Comparison of ENCODE assay signal across 8 mouse cellular contexts in the genomic region with DNA sequence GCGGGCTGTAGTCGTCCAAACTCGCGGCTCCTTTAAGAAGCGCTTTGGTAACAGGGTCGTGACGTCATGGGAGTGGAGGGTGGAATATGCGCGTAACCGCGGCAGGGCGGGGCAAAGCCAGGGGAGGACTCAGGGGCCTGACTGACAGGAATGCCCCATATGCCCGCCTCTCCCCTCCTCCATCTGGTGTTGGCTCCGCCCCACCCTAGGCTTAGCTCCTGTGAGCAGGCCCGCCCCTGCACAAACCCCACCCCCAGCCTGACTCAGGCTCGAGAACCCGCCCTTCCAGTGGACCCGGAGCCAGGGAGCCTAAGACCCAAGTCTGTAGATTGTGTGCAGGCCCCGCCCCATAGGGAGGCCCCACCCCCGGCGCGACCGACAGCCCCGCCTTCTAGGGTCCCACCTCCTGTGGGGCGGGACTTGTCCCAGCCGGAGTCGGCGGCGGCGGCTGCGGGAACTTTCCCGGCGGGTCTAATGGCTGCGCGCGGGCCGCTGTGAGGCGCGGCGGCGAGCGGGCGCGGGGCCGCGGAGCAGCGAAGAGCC. TPM values are rescaled to one million over a fixed set of nuclear protein-coding genes. Genes with fewer than 3 reads are reported as not detected.
DNase-seq lines count a peak whose midpoint lies in the region; ATAC-seq and TF ChIP-seq lines count a peak whose summit lies in the region.

A gene (plus strand): TSS at position 440 of the 543 bp plus-strand sequence.

- no peaks in the 10 kb centered on the region for H3K27me3 ChIP-seq in embryonic facial prominence, embryonic 15.5 days
- no peaks in the 10 kb centered on the region for H3K27me3 ChIP-seq in limb, embryonic 14.5 days (ENCODE audit: control insufficient read depth, insufficient read depth, low read length)
- no peaks in the 10 kb centered on the region for H3K27me3 ChIP-seq in midbrain, postnatal 0 days (ENCODE audit: insufficient read depth, low read length)

- peaks cover 4% of the 10 kb centered on the region for H3K4me1 ChIP-seq in bone marrow, adult 2 months (ENCODE audit: control insufficient read depth, insufficient read depth, low read length)
- peaks cover 50% of the 10 kb centered on the region for H3K4me1 ChIP-seq in embryonic facial prominence, embryonic 15.5 days
- peaks cover 37% of the 10 kb centered on the region for H3K4me1 ChIP-seq in limb, embryonic 14.5 days (ENCODE audit: control insufficient read depth, insufficient read depth, low read length)
- peaks cover 13% of the 10 kb centered on the region for H3K4me1 ChIP-seq in midbrain, postnatal 0 days (ENCODE audit: insufficient read depth, low read length)

- H3K9ac ChIP-seq in embryonic facial prominence, embryonic 15.5 days = peak within 1 kb of the TSS; percentile 90
- peak within 1 kb of the TSS; percentile 96 for H3K9ac ChIP-seq in limb, embryonic 14.5 days (ENCODE audit: low read depth, low read length, severe bottlenecking)
- H3K9ac ChIP-seq in midbrain, postnatal 0 days (replicated peaks; ENCODE audit: low read length, poor library complexity, severe bottlenecking) = peak within 1 kb of the TSS; percentile 86

- no peaks in the 10 kb centered on the region for H3K36me3 ChIP-seq in embryonic facial prominence, embryonic 15.5 days
- H3K36me3 ChIP-seq in limb, embryonic 14.5 days (ENCODE audit: control insufficient read depth, insufficient read depth, low read length) = no peaks in the 10 kb centered on the region
- H3K36me3 ChIP-seq in midbrain, postnatal 0 days (ENCODE audit: insufficient read depth, low read length) = no peaks in the 10 kb centered on the region

- H3K27ac ChIP-seq in bone marrow, adult 2 months (ENCODE audit: control insufficient read depth, insufficient read depth, low read depth, low read length, poor library complexity) = peak within 1 kb of the TSS; percentile 92
- H3K27ac ChIP-seq in embryonic facial prominence, embryonic 15.5 days (replicated peaks) = peak within 1 kb of the TSS; percentile 89
- peak within 1 kb of the TSS; percentile 90 for H3K27ac ChIP-seq in limb, embryonic 14.5 days (replicated peaks; ENCODE audit: low read depth, low read length)
- peak within 1 kb of the TSS; percentile 77 for H3K27ac ChIP-seq in midbrain, postnatal 0 days (ENCODE audit: low read depth, low read length)

- H3K9me3 ChIP-seq in embryonic facial prominence, embryonic 15.5 days (replicated peaks) = no peaks in the 10 kb centered on the region
- H3K9me3 ChIP-seq in limb, embryonic 14.5 days (ENCODE audit: control insufficient read depth, low read length) = no peaks in the 10 kb centered on the region
- H3K9me3 ChIP-seq in midbrain, postnatal 0 days (ENCODE audit: low read length) = no peaks in the 10 kb centered on the region

- H3K4me2 ChIP-seq in embryonic facial prominence, embryonic 15.5 days (replicated peaks) = peak within 1 kb of the TSS; percentile 74
- H3K4me2 ChIP-seq in limb, embryonic 14.5 days (replicated peaks; ENCODE audit: low read depth, low read length, severe bottlenecking) = peak within 1 kb of the TSS; percentile 58
- peak within 1 kb of the TSS; percentile 73 for H3K4me2 ChIP-seq in midbrain, postnatal 0 days (ENCODE audit: low read depth, low read length, poor library complexity, severe bottlenecking)

- DNase-seq in 416B (ENCODE audit: low read depth) = peak; percentile 100
- peak; percentile 98 for DNase-seq in heart, adult 8-10 months (ENCODE audit: low spot score)
- DNase-seq in kidney, adult 9 months = peak; percentile 99
- DNase-seq in limb, embryonic 14.5 days (ENCODE audit: low spot score) = peak; percentile 99
- peak; percentile 100 for DNase-seq in midbrain, postnatal 0 days (ENCODE audit: low spot score)
- peak; percentile 96 to 98 for DNase-seq in spleen, postnatal 14 days (ENCODE audit: low spot score in 2 of 2)

- TF ChIP-seq CTCF in bone marrow, adult 2 months (IDR thresholded peaks at IDR 0.05; ENCODE audit: control insufficient read depth, insufficient read depth, low read length) = no peak
- no peak for TF ChIP-seq CTCF in midbrain, postnatal 0 days (IDR thresholded peaks at IDR 0.05)

- peak; percentile 19; the same call in 1 of the 2 replicates for TF ChIP-seq POLR2A in bone marrow, adult 2 months (IDR thresholded peaks at IDR 0.05; ENCODE audit: borderline replicate concordance, control insufficient read depth, low read depth, low read length)
- 0 out of 2 replicates have a peak, but pooled peaks have one; percentile 44 for TF ChIP-seq POLR2A in limb, embryonic 14.5 days (IDR thresholded peaks at IDR 0.05; ENCODE audit: borderline replicate concordance, extremely low read depth, insufficient read depth, insufficient read length)

- H3K4me3 ChIP-seq in bone marrow, adult 2 months (replicated peaks; ENCODE audit: control insufficient read depth, low read depth, low read length) = peak within 1 kb of the TSS; percentile 73
- H3K4me3 ChIP-seq in embryonic facial prominence, embryonic 15.5 days (replicated peaks) = peak within 1 kb of the TSS; percentile 90
- H3K4me3 ChIP-seq in limb, embryonic 14.5 days (replicated peaks; ENCODE audit: low read length) = peak within 1 kb of the TSS; percentile 95
- H3K4me3 ChIP-seq in midbrain, postnatal 0 days (ENCODE audit: low read depth, low read length) = peak within 1 kb of the TSS; percentile 86

- peak; percentile 98 for ATAC-seq in embryonic facial prominence, embryonic 15.5 days (ENCODE audit: insufficient number of reproducible peaks, low FRiP score, low TSS enrichment, low read depth)
- ATAC-seq in limb, embryonic 14.5 days (ENCODE audit: low FRiP score, low read depth) = peak; percentile 95
- ATAC-seq in midbrain, postnatal 0 days (ENCODE audit: low FRiP score) = peak; percentile 98

- under 1% methylated on average over 42 of the region's 47 CpGs for WGBS in bone marrow, adult 2 months
- under 1% methylated on average over 45 of the region's 47 CpGs for WGBS in embryonic facial prominence, embryonic 15.5 days
- under 1% methylated on average over 38 of the region's 47 CpGs for WGBS in limb, embryonic 14.5 days
- under 1% methylated on average over 31 of the region's 47 CpGs for WGBS in midbrain, postnatal 0 days

RNA-seq across cellular contexts. Expression of the gene that starts here (rescaled TPM):
- polyA plus RNA-seq in bone marrow, adult 2 months (2011; ENCODE audit: insufficient read depth, insufficient read length, low replicate concordance, missing spikeins) = 11.0 and 28.1 TPM in 2 replicates
- polyA plus RNA-seq in embryonic facial prominence, embryonic 15.5 days (2015; fragmentation: Nextera tagmentation; extraction: Ambion mirVana) = 30.5 and 31.5 TPM in 2 replicates
- 100 to 1,000 TPM; 291 to 307 (median 299) TPM for total RNA-seq in heart, adult 8-10 months (2022)
- 29.0 and 29.9 TPM in 2 replicates for polyA plus RNA-seq in limb, embryonic 14.5 days (2012; rRNA removed)
- polyA plus RNA-seq in limb, embryonic 14.5 days (2014; fragmentation: Nextera tagmentation; extraction: Ambion mirVana) = 39.5 and 39.7 TPM in 2 replicates
- 15.1 and 20.9 TPM in 2 replicates for total RNA-seq in midbrain, postnatal 0 days (2014; rRNA removed)
- polyA plus RNA-seq in midbrain, postnatal 0 days (2015; fragmentation: Nextera tagmentation; extraction: Ambion mirVana) = 20.4 and 21.2 TPM in 2 replicates

Comparison
In these comparisons a context has a peak if more than half of its experiments do, and no peak if none do; other contexts are left out.
1. Peak in every context shown above with its lines: DNase-seq, ATAC-seq, H3K4me3 ChIP-seq and H3K27ac ChIP-seq.
2. RNA of the gene that starts here (total RNA-seq): 291 to 307 TPM in heart, adult 8-10 months; 15.1 to 20.9 TPM in midbrain, postnatal 0 days; every median in the first group is over 10 times any median in the second.